In the genomic region with DNA sequence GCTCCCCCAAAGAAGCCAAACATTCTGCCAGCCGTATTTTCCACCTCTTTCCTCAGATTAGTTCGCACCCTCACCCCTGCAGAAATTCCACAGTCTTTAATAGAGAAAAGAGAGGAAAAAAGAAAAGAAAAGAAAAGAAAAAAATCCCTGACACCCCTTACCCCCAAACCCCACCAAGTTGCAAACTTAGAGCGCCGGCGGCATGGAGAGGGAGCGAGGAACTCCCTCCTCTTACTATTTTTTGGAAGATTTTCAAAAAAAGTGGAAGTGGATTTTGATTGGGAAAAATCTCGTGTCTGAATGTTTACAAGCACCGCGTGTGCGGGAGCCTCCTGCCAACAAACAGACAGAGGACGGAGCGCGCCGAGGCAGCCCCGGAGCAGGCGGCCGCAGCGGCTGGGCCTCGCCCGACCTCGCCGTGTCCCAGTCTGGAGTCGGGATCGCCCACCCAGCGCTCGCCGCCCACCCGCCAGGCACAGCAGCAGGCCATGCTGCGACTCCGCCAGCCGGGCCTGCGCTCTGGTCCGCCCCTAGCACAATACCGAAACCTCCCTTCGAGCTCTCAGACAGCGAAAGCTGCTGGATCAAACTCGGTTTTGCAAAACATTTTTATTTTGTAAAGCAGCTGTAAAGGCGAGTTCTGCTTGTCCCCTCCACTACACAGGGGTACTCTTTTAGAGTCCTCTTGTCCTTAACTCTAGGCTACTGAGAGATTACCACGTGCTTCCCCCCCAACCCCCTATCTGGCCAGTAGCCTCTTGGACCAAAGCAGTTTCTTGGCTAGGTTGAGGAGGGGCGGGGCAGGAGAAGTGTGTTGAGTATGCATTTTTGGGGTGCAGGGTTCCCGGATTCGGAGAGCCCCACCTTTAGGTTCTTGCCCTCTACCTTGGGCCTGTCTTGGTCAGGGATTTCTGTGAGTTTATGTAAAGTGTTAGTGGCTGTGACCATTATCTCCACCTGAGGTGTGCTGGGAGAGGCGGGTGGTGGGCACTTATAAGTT, we compare ENCODE assay signal across 8 mouse cellular contexts. TPM values are rescaled to one million over a fixed set of nuclear protein-coding genes. Genes with fewer than 3 reads are reported as not detected.
A peak's percentile ranks its signal among the peaks of the same experiment; 100 is the strongest.
DNase-seq lines count a peak whose midpoint lies in the region; ATAC-seq and TF ChIP-seq lines count a peak whose summit lies in the region.

No protein-coding gene starts in this region.

- peak overlapping the region; percentile 60 for H3K9ac ChIP-seq in intestine, postnatal 0 days (ENCODE audit: low read depth, low read length)
- H3K9ac ChIP-seq in neural tube, embryonic 15.5 days (replicated peaks) = peak overlapping the region; percentile 87

- intact Hi-C loops in gastrocnemius, postnatal 14 days (cut with DNase I; ENCODE audit: low total_unique reads) = no loop called here

- TF ChIP-seq CTCF in bone marrow macrophage, adult 2 months (IDR thresholded peaks at IDR 0.05; ENCODE audit: low read depth, low read length) = no peak
- TF ChIP-seq CTCF in intestine, postnatal 0 days (IDR thresholded peaks at IDR 0.05; ENCODE audit: low read depth) = no peak
- TF ChIP-seq CTCF in lung, adult 2 months (IDR thresholded peaks at IDR 0.05; ENCODE audit: insufficient read depth, low read length) = no peak

- peaks cover 4% of the 10 kb centered on the region; the same call in 1 of the 2 replicates for H3K4me1 ChIP-seq in bone marrow macrophage, adult 2 months (ENCODE audit: control insufficient read depth, insufficient read depth, low read length)
- no peaks in the 10 kb centered on the region for H3K4me1 ChIP-seq in intestine, postnatal 0 days (replicated peaks; ENCODE audit: control insufficient read depth, insufficient read depth, low read length)
- H3K4me1 ChIP-seq in lung, adult 2 months (ENCODE audit: control insufficient read depth, insufficient read depth, low read length) = 0 out of 2 replicates have a peak, but pooled peaks cover 4% of the 10 kb centered on the region
- H3K4me1 ChIP-seq in neural tube, embryonic 15.5 days = peaks cover 27% of the 10 kb centered on the region

- H3K36me3 ChIP-seq in intestine, postnatal 0 days (ENCODE audit: control insufficient read depth, insufficient read depth) = no peaks in the 10 kb centered on the region
- no peaks in the 10 kb centered on the region for H3K36me3 ChIP-seq in neural tube, embryonic 15.5 days

- H3K4me3 ChIP-seq in bone marrow macrophage, adult 2 months (ENCODE audit: insufficient read depth, low read length) = peak overlapping the region; percentile 64
- peak overlapping the region; percentile 76 for H3K4me3 ChIP-seq in intestine, postnatal 0 days (ENCODE audit: low read depth, low read length)
- H3K4me3 ChIP-seq in lung, adult 2 months (replicated peaks; ENCODE audit: extremely low read depth, low read depth, low read length) = peak overlapping the region; percentile 40
- peak overlapping the region; percentile 70 for H3K4me3 ChIP-seq in neural tube, embryonic 15.5 days (replicated peaks)

- under 1% methylated on average over 43 of the region's 43 CpGs for WGBS in intestine, postnatal 0 days
- under 1% methylated on average over 43 of the region's 43 CpGs for WGBS in lung, adult 2 months
- under 1% methylated on average over 43 of the region's 43 CpGs for WGBS in neural tube, embryonic 15.5 days

- no peak overlapping the region for H3K27ac ChIP-seq in bone marrow macrophage, adult 2 months (ENCODE audit: insufficient read depth, low read depth, low read length)
- H3K27ac ChIP-seq in intestine, postnatal 0 days (ENCODE audit: low read depth, low read length) = peak overlapping the region; percentile 83
- peak overlapping the region; percentile 96 for H3K27ac ChIP-seq in neural tube, embryonic 15.5 days (replicated peaks)

- H3K4me2 ChIP-seq in intestine, postnatal 0 days (replicated peaks; ENCODE audit: low read depth) = peak overlapping the region; percentile 100
- peak overlapping the region; percentile 97 for H3K4me2 ChIP-seq in neural tube, embryonic 15.5 days

- ATAC-seq in intestine, postnatal 0 days = no peak
- no peak for ATAC-seq in neural tube, embryonic 15.5 days (ENCODE audit: low FRiP score)

- peaks cover 2% of the 10 kb centered on the region; the same call in 1 of the 2 replicates for H3K27me3 ChIP-seq in intestine, postnatal 0 days (replicated peaks; ENCODE audit: control insufficient read depth, insufficient read depth, low read length)
- H3K27me3 ChIP-seq in neural tube, embryonic 15.5 days (replicated peaks) = no peaks in the 10 kb centered on the region

- no peaks in the 10 kb centered on the region for H3K9me3 ChIP-seq in intestine, postnatal 0 days (ENCODE audit: control insufficient read depth)
- no peaks in the 10 kb centered on the region for H3K9me3 ChIP-seq in neural tube, embryonic 15.5 days (replicated peaks)

- peak; percentile 88 for DNase-seq in heart, adult 11 months
- DNase-seq in heart, adult 8-10 months (ENCODE audit: low spot score) = no peak
- peak; percentile 27 for DNase-seq in gastrocnemius, postnatal 14 days
- DNase-seq in lung, adult 2 months = peak; percentile 29
- DNase-seq in urinary bladder, postnatal 14 days (ENCODE audit: low spot score) = peak; percentile 27

- no peak for TF ChIP-seq POLR2A in bone marrow macrophage, adult 2 months (IDR thresholded peaks at IDR 0.05; ENCODE audit: borderline replicate concordance, low read depth, low read length)
- TF ChIP-seq POLR2A in lung, adult 2 months (IDR thresholded peaks at IDR 0.05; ENCODE audit: borderline replicate concordance, extremely low read depth, low read depth, low read length) = no peak

RNA-seq across cellular contexts. Expression of a gene that starts 1.8 kb away (rescaled TPM):
- total RNA-seq in heart, adult 8-10 months (2022) = 1 to 10 TPM; 2.6 to 4.0 (median 2.9) TPM
- 0.23 and 0.43 TPM in 2 replicates for polyA plus RNA-seq in bone marrow macrophage, adult 2 months (2012; ENCODE audit: insufficient read depth, insufficient read length, missing spikeins)
- under 1 TPM; 0.04 to 0.18 TPM for total RNA-seq in gastrocnemius, postnatal 14 days (2021)
- 5.9 and 6.5 TPM in 2 replicates for polyA plus RNA-seq in intestine, postnatal 0 days (2015; fragmentation: Nextera tagmentation; extraction: Ambion mirVana)
- 0.96 and 1.5 TPM in 2 replicates for polyA plus RNA-seq in lung, adult 2 months (2012; rRNA removed)
- 85.1 and 102 TPM in 2 replicates for polyA plus RNA-seq in neural tube, embryonic 15.5 days (2015; fragmentation: Nextera tagmentation; extraction: Ambion mirVana)

RNA-seq across cellular contexts. Expression of a gene that starts 4.8 kb away (rescaled TPM):
- not detected for total RNA-seq in heart, adult 8-10 months (2022)
- not detected in 2 replicates for polyA plus RNA-seq in bone marrow macrophage, adult 2 months (2012; ENCODE audit: insufficient read depth, insufficient read length, missing spikeins)
- not detected for total RNA-seq in gastrocnemius, postnatal 14 days (2021)
- not detected in 2 replicates for polyA plus RNA-seq in intestine, postnatal 0 days (2015; fragmentation: Nextera tagmentation; extraction: Ambion mirVana)
- not detected in 2 replicates for polyA plus RNA-seq in lung, adult 2 months (2012; rRNA removed)
- polyA plus RNA-seq in neural tube, embryonic 15.5 days (2015; fragmentation: Nextera tagmentation; extraction: Ambion mirVana) = not detected in 2 replicates

Comparison
In these comparisons a context has a peak if more than half of its experiments do, and no peak if none do; other contexts are left out.
1. RNA of a gene that starts 1.8 kb away (polyA plus RNA-seq): 85.1 to 102 TPM in neural tube, embryonic 15.5 days; 5.9 to 6.5 TPM in intestine, postnatal 0 days, 0.96 to 1.5 TPM in lung, adult 2 months and 0.23 to 0.43 TPM in bone marrow macrophage, adult 2 months; every median in the first group is over 10 times any median in the second.
2. Peak in every context shown above with its lines, with median percentiles within 50 percentile points of each other: H3K4me3 ChIP-seq.